Mouse (Mus musculus): ENCODE measurements around the gene Olfr1242. TPM values are rescaled to one million over a fixed set of nuclear protein-coding genes. Genes with fewer than 3 reads are reported as not detected.

Olfr1242 gene
- polyA plus RNA-seq (2015; fragmentation: Nextera tagmentation; extraction: Ambion mirVana) = not detected in 2 replicates

- Histone ChIP-seq H3K4me3 (replicated peaks) (no peak within 1 kb of the TSS), H3K27me3 (no peaks in the 10 kb centered on the region), H3K9me3 (no peaks in the 10 kb centered on the region), H3K9ac (replicated peaks) (no peak within 1 kb of the TSS), H3K27ac (no peak within 1 kb of the TSS), H3K36me3 (no peaks in the 10 kb centered on the region), H3K4me1 (replicated peaks) (no peaks in the 10 kb centered on the region), H3K4me2 (replicated peaks) (no peak within 1 kb of the TSS)
- 92% methylated on average over 1 of the region's 1 CpGs for WGBS
- no peak for ATAC-seq
Observed at GRCm38 (mm10) chr2:89498235-89498634, at the start of gene Olfr1242. TSS of gene Olfr1242 (minus strand) at chr2:89498335.

- no peaks in the 10 kb centered on the region for H3K9me3 ChIP-seq
- no peak overlapping the region for H3K4me2 ChIP-seq (replicated peaks)
- 60% methylated on average over 2 of the region's 2 CpGs for WGBS
- no peaks in the 10 kb centered on the region for H3K4me1 ChIP-seq (replicated peaks)
- no peak overlapping the region for H3K27ac ChIP-seq
- ATAC-seq = no peak
- no peak overlapping the region for H3K9ac ChIP-seq (replicated peaks)
- H3K4me3 ChIP-seq (replicated peaks) = no peak overlapping the region
- no peaks in the 10 kb centered on the region for H3K27me3 ChIP-seq
- no peaks in the 10 kb centered on the region for H3K36me3 ChIP-seq
Observed at GRCm38 (mm10) chr2:89544516-89544915, 46.4 kb upstream of the Olfr1242 start.

GRCm38 (mm10) chr2:89539923-89540322 is 41.8 kb upstream of the Olfr1242 start:
- no peaks in the 10 kb centered on the region for H3K9me3 ChIP-seq
- H3K4me1 ChIP-seq (replicated peaks) = no peaks in the 10 kb centered on the region
- H3K4me3 ChIP-seq (replicated peaks) = no peak overlapping the region
- WGBS = 67% methylated on average over 1 of the region's 1 CpGs
- H3K27ac ChIP-seq = no peak overlapping the region
- no peaks in the 10 kb centered on the region for H3K36me3 ChIP-seq
- no peak for ATAC-seq
- H3K9ac ChIP-seq (replicated peaks) = no peak overlapping the region
- no peak overlapping the region for H3K4me2 ChIP-seq (replicated peaks)
- H3K27me3 ChIP-seq = no peaks in the 10 kb centered on the region

GRCm38 (mm10) chr2:89531387-89531786 is 33.3 kb upstream of the Olfr1242 start, which contains the start of gene Olfr1243:
TSS of gene Olfr1243 (minus strand) at chr2:89531487.
- H3K27me3 ChIP-seq = no peaks in the 10 kb centered on the region
- WGBS = 79% methylated on average over 1 of the region's 1 CpGs

GRCm38 (mm10) chr2:89487026-89487425 is 11.1 kb downstream of the Olfr1242 start, which contains the start of gene Olfr1241:
TSS of gene Olfr1241 (minus strand) at chr2:89487126.
- Histone ChIP-seq H3K27ac (no peak within 1 kb of the TSS), H3K9ac (replicated peaks) (no peak within 1 kb of the TSS), H3K27me3 (no peaks in the 10 kb centered on the region), H3K4me2 (replicated peaks) (no peak within 1 kb of the TSS), H3K9me3 (no peaks in the 10 kb centered on the region), H3K36me3 (no peaks in the 10 kb centered on the region), H3K4me3 (replicated peaks) (no peak within 1 kb of the TSS), H3K4me1 (replicated peaks) (no peaks in the 10 kb centered on the region)
- no peak for ATAC-seq

More at GRCm38 (mm10) chr2:89531387-89531786, 33.3 kb upstream of the Olfr1242 start, which contains the start of gene Olfr1243:
- no peak for ATAC-seq
- H3K4me1 ChIP-seq (replicated peaks) = no peaks in the 10 kb centered on the region
- H3K27ac ChIP-seq = no peak within 1 kb of the TSS
- no peaks in the 10 kb centered on the region for H3K9me3 ChIP-seq
- no peak within 1 kb of the TSS for H3K9ac ChIP-seq (replicated peaks)
- H3K36me3 ChIP-seq = no peaks in the 10 kb centered on the region
- no peak within 1 kb of the TSS for H3K4me3 ChIP-seq (replicated peaks)
- H3K4me2 ChIP-seq (replicated peaks) = no peak within 1 kb of the TSS

- 85% methylated on average over 3 of the region's 3 CpGs for WGBS
- Histone ChIP-seq H3K9ac (replicated peaks) (no peak within 1 kb of the TSS), H3K4me3 (replicated peaks) (no peak within 1 kb of the TSS), H3K4me2 (replicated peaks) (no peak within 1 kb of the TSS), H3K36me3 (no peaks in the 10 kb centered on the region), H3K27me3 (no peaks in the 10 kb centered on the region), H3K9me3 (no peaks in the 10 kb centered on the region), H3K4me1 (replicated peaks) (no peaks in the 10 kb centered on the region), H3K27ac (no peak within 1 kb of the TSS)
- ATAC-seq = no peak
Observed at GRCm38 (mm10) chr2:89442900-89443299, 55.2 kb downstream of the Olfr1242 start, which contains the start of gene Olfr1240. TSS of gene Olfr1240 (minus strand) at chr2:89443000.

Other genes with a start within 250 kb of the Olfr1242 start
- gene Olfr1228, start 244.3 kb downstream of the Olfr1242 start, polyA plus RNA-seq (2015; fragmentation: Nextera tagmentation; extraction: Ambion mirVana) = not detected in 2 replicates
- gene Olfr1229, start 210.3 kb downstream of the Olfr1242 start, polyA plus RNA-seq (2015; fragmentation: Nextera tagmentation; extraction: Ambion mirVana) = not detected in 2 replicates
- gene Olfr1230, start 201.1 kb downstream of the Olfr1242 start, polyA plus RNA-seq (2015; fragmentation: Nextera tagmentation; extraction: Ambion mirVana) = not detected in 2 replicates
- gene Olfr1231, start 191.3 kb downstream of the Olfr1242 start, polyA plus RNA-seq (2015; fragmentation: Nextera tagmentation; extraction: Ambion mirVana) = not detected in 2 replicates
- not detected in 2 replicates for gene Olfr1232, start 168.7 kb downstream of the Olfr1242 start, polyA plus RNA-seq (2015; fragmentation: Nextera tagmentation; extraction: Ambion mirVana)
- gene Olfr1233, start 155.9 kb downstream of the Olfr1242 start, polyA plus RNA-seq (2015; fragmentation: Nextera tagmentation; extraction: Ambion mirVana) = not detected in 2 replicates
- gene Olfr1234, start 133.5 kb downstream of the Olfr1242 start, polyA plus RNA-seq (2015; fragmentation: Nextera tagmentation; extraction: Ambion mirVana) = not detected in 2 replicates
- gene Olfr1238, start 88.7 kb downstream of the Olfr1242 start, polyA plus RNA-seq (2015; fragmentation: Nextera tagmentation; extraction: Ambion mirVana) = not detected in 2 replicates
- not detected in 2 replicates for gene Olfr1239, start 77.9 kb downstream of the Olfr1242 start, polyA plus RNA-seq (2015; fragmentation: Nextera tagmentation; extraction: Ambion mirVana)
- gene Olfr1240, start 55.3 kb downstream of the Olfr1242 start, polyA plus RNA-seq (2015; fragmentation: Nextera tagmentation; extraction: Ambion mirVana) = not detected in 2 replicates
- gene Olfr1241, start 11.2 kb downstream of the Olfr1242 start, polyA plus RNA-seq (2015; fragmentation: Nextera tagmentation; extraction: Ambion mirVana) = not detected in 2 replicates
- gene Olfr1243, start 33.2 kb upstream of the Olfr1242 start, polyA plus RNA-seq (2015; fragmentation: Nextera tagmentation; extraction: Ambion mirVana) = not detected in 2 replicates
- not detected in 2 replicates for gene Olfr1245, start 80.1 kb upstream of the Olfr1242 start, polyA plus RNA-seq (2015; fragmentation: Nextera tagmentation; extraction: Ambion mirVana)
- not detected in 2 replicates for gene Olfr1246, start 94.8 kb upstream of the Olfr1242 start, polyA plus RNA-seq (2015; fragmentation: Nextera tagmentation; extraction: Ambion mirVana)
- gene Olfr1247, start 115.8 kb upstream of the Olfr1242 start, polyA plus RNA-seq (2015; fragmentation: Nextera tagmentation; extraction: Ambion mirVana) = not detected in 2 replicates
- not detected in 2 replicates for gene Olfr1248, start 119.9 kb upstream of the Olfr1242 start, polyA plus RNA-seq (2015; fragmentation: Nextera tagmentation; extraction: Ambion mirVana)
- not detected in 2 replicates for gene Olfr1249, start 136.6 kb upstream of the Olfr1242 start, polyA plus RNA-seq (2015; fragmentation: Nextera tagmentation; extraction: Ambion mirVana)
- gene Olfr1250, start 163.1 kb upstream of the Olfr1242 start, polyA plus RNA-seq (2015; fragmentation: Nextera tagmentation; extraction: Ambion mirVana) = not detected in 2 replicates
- not detected in 2 replicates for gene Olfr1251, start 173.6 kb upstream of the Olfr1242 start, polyA plus RNA-seq (2015; fragmentation: Nextera tagmentation; extraction: Ambion mirVana)
- gene Olfr1252, start 226.7 kb upstream of the Olfr1242 start, polyA plus RNA-seq (2015; fragmentation: Nextera tagmentation; extraction: Ambion mirVana) = not detected in 2 replicates

Measured in midbrain, embryonic 13.5 days (tissue).